Mouse (Mus musculus) MEL (cell line): ENCODE measurements around the gene Etfa.

ENCODE experiments used
- CTCF ChIP-seq, 3 experiments: IDR thresholded peaks in 2 of 3; conservative IDR thresholded peaks in 1 of 3; 2 replicates each; pipeline ENCODE4 v1.5.1; 2011 to 2012; ENCODE audit warnings: low read length in 3 of 3, low read depth in 2 of 3, mild to moderate bottlenecking in 2 of 3, improper control_type of control experiment in 1 of 3, inconsistent platforms in 1 of 3, mixed read lengths in 1 of 3, moderate library complexity in 1 of 3; ENCODE audit not compliant: control insufficient read depth in 1 of 3, insufficient read depth in 1 of 3, poor library complexity in 1 of 3, severe bottlenecking in 1 of 3
- POLR2A ChIP-seq, 2 experiments: IDR thresholded peaks; 2 replicates each; pipeline ENCODE4 v1.6.1; 2011 to 2012; ENCODE audit warnings: low read length in 2 of 2, mild to moderate bottlenecking in 2 of 2, control low read depth in 1 of 2, improper control_type of control experiment in 1 of 2, low read depth in 1 of 2, moderate library complexity in 1 of 2; ENCODE audit not compliant: control insufficient read depth in 1 of 2, insufficient read depth in 1 of 2, poor library complexity in 1 of 2

DNA sequence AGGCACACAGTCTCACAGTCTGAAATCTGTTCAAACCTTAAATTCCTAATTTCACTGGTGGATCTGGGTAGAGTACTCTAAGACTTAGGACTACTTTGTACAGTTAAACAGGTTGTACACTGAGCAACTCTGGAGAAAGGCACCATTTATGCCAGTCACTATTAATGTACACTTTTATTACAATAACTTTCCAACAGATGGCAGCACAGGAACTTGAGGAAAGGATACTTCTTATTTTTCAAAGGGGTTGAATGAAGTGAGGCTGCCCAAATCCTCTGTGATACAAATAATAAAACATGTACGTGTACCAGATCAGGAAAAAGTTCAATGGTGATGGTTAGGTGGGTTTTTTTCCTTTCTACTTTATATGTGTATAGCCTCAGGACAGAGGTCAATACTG is 43.6 kb downstream of the Etfa start:
- no peak for TF ChIP-seq POLR2A (IDR thresholded peaks at IDR 0.05; ENCODE audit: control insufficient read depth in 1 of 2, insufficient read depth in 1 of 2, low read depth in 1 of 2, low read length in 2 of 2, poor library complexity in 1 of 2)
- peak in 2 of 3 experiments; percentile 12 to 59; a peak in 3 of 6 replicates for TF ChIP-seq CTCF (IDR thresholded peaks at IDR 0.05 in 2 of 3, conservative IDR thresholded peaks at IDR 0.05 in 1 of 3; ENCODE audit: control insufficient read depth in 1 of 3, insufficient read depth in 1 of 3, low read depth in 2 of 3, low read length in 3 of 3, poor library complexity in 1 of 3, severe bottlenecking in 1 of 3)
